Comparison of ENCODE assay signal across 24 mouse cellular contexts in the genomic region with DNA sequence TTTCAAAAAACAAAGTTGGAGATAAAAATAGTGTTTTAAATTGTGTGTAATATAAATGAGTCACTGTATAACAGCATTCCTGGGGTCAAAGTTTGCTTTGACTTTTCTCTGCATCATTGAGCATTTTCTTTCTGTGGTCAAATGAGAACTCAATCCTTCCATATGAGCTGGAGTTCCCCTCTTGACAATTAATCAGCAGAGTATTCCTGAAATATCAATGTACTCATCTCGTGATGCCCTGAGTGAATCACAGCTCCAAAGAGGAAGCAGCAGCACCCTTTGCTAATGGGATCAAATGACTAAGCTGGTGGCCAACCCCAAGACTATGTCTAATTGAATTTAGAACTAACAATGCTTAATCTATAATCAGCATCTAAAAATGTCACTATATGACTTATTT.
"Had no signal": no experiment of that assay in that cellular context is flagged by ENCODE, and none has a peak within 500 bp of the region (broad histone marks: within the 10 kb centered on the region; RNA-seq: fewer than 3 reads in every experiment).

No protein-coding gene starts in this region.

- H3K4me3 ChIP-seq: layer of hippocampus, adult 2 months; left cerebral cortex, adult 2 months; limb, embryonic 10.5 days; limb, embryonic 13.5 days; liver, embryonic 12.5 days; liver, embryonic 15.5 days; lung, embryonic 15.5 days; neural tube, embryonic 12.5 days; neural tube, embryonic 15.5 days had no signal

- DNase-seq: kidney, adult 9 months; kidney, postnatal 14 days; layer of hippocampus, adult 9-11 months; layer of hippocampus, postnatal 36 days; liver; lung, adult 18-20 months; lung, postnatal 10 days; lung, postnatal 4 days; midbrain, embryonic 14.5 days; right cerebral cortex, adult 18-20 months; right cerebral cortex, postnatal 14 days; right cerebral cortex, postnatal 4 days; thymus, adult 2 months; thymus, postnatal 14 days; thymus, postnatal 4 days had no signal

- H3K27me3 ChIP-seq: limb, embryonic 13.5 days; liver, embryonic 12.5 days; liver, embryonic 15.5 days; lung, embryonic 15.5 days; neural tube, embryonic 12.5 days; neural tube, embryonic 15.5 days had no signal

- H3K36me3 ChIP-seq: limb, embryonic 10.5 days; limb, embryonic 13.5 days; liver, embryonic 12.5 days; liver, embryonic 15.5 days; lung, embryonic 15.5 days; neural tube, embryonic 12.5 days; neural tube, embryonic 15.5 days had no signal
